ENCODE assay signal across 17 mouse cellular contexts in the genomic region with DNA sequence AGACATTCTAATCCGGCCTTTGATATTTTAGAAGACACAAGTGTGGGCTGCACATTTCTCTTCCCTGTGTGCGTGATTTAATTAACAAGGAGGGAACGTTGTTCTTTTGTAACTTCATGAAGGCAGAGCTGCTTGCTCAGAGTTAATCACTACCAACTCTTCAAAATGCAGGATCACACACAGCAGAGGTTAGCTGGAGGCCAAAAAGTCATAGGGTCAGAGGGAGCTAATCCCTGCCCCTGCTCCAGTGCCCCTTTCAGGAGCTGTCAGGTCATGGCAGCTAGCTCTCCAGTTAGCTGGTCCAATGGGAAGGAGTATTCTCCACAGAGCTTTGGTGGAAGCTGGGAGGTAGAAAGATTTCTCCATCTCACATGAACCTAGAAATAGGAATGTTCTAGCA.
DNase-seq lines count a peak whose midpoint lies in the region; ATAC-seq and TF ChIP-seq lines count a peak whose summit lies in the region.
"Had no signal": no experiment of that assay in that cellular context is flagged by ENCODE, and none has a peak within 500 bp of the region (broad histone marks: within the 10 kb centered on the region; RNA-seq: fewer than 3 reads in every experiment).

No protein-coding gene starts in this region.

- H3K27me3 ChIP-seq in kidney, embryonic 14.5 days (ENCODE audit: control insufficient read depth, insufficient read depth, low read length) = no peaks in the 10 kb centered on the region
- H3K27me3 ChIP-seq in forebrain, postnatal 0 days (ENCODE audit: insufficient read depth, low read length) = no peaks in the 10 kb centered on the region
- no peaks in the 10 kb centered on the region for H3K27me3 ChIP-seq in forebrain, embryonic 12.5 days
- H3K27me3 ChIP-seq: CH12.LX; lung, embryonic 15.5 days; midbrain, embryonic 15.5 days had no signal

- H3K4me2 ChIP-seq in kidney, embryonic 14.5 days (replicated peaks; ENCODE audit: low read depth, low read length) = no peak overlapping the region
- H3K4me2 ChIP-seq in forebrain, postnatal 0 days (ENCODE audit: low read depth) = no peak overlapping the region
- H3K4me2 ChIP-seq in forebrain, embryonic 12.5 days = no peak overlapping the region
- H3K4me2 ChIP-seq: lung, embryonic 15.5 days; midbrain, embryonic 15.5 days had no signal

- H3K4me1 ChIP-seq in kidney, embryonic 14.5 days (ENCODE audit: control insufficient read depth, insufficient read depth, low read length) = peaks cover 9% of the 10 kb centered on the region; the same call in 1 of the 2 replicates
- H3K4me1 ChIP-seq in forebrain, postnatal 0 days (ENCODE audit: insufficient read depth) = no peaks in the 10 kb centered on the region
- H3K4me1 ChIP-seq in forebrain, embryonic 12.5 days = peaks cover 10% of the 10 kb centered on the region
- H3K4me1 ChIP-seq: lung, embryonic 15.5 days; midbrain, embryonic 15.5 days had no signal

- H3K27ac ChIP-seq in kidney, embryonic 14.5 days (ENCODE audit: low read depth, low read length) = peak overlapping the region; percentile 48; the same call in 1 of the 2 replicates
- H3K27ac ChIP-seq in forebrain, postnatal 0 days (ENCODE audit: low read depth, low read length) = no peak overlapping the region
- no peak overlapping the region for H3K27ac ChIP-seq in forebrain, embryonic 12.5 days
- H3K27ac ChIP-seq: gastrocnemius, adult 2 months; lung, embryonic 15.5 days; macrophage; midbrain, embryonic 15.5 days had no signal

- H3K4me3 ChIP-seq in kidney, embryonic 14.5 days (ENCODE audit: low read length) = no peak overlapping the region
- H3K4me3 ChIP-seq in forebrain, postnatal 0 days (ENCODE audit: low read depth, low read length) = no peak overlapping the region
- H3K4me3 ChIP-seq in forebrain, embryonic 12.5 days (replicated peaks) = no peak overlapping the region
- H3K4me3 ChIP-seq: gastrocnemius, adult 2 months; lung, embryonic 15.5 days; midbrain, embryonic 15.5 days had no signal

- peak; percentile 66 for DNase-seq in kidney, adult 11 months
- no peak for DNase-seq in kidney, adult 18-20 months
- DNase-seq in embryo, embryonic 9.5 days (ENCODE audit: extremely low spot score) = peak; percentile 77
- DNase-seq in kidney, postnatal 4 days = peak; percentile 41 to 60
- DNase-seq in forebrain, postnatal 0 days = no peak
- DNase-seq: adrenal gland, adult 2 months; gastrocnemius, adult 2 months; layer of hippocampus, adult 9-11 months; liver; thymus, postnatal 4 days had no signal

- TF ChIP-seq CTCF in forebrain, postnatal 0 days (IDR thresholded peaks at IDR 0.05; ENCODE audit: low read depth) = no peak

- no peak overlapping the region for H3K9ac ChIP-seq in kidney, embryonic 14.5 days (ENCODE audit: low read depth, low read length)
- H3K9ac ChIP-seq in forebrain, postnatal 0 days = no peak overlapping the region
- no peak overlapping the region for H3K9ac ChIP-seq in forebrain, embryonic 12.5 days
- H3K9ac ChIP-seq: lung, embryonic 15.5 days; midbrain, embryonic 15.5 days had no signal

- ATAC-seq in kidney, embryonic 14.5 days (ENCODE audit: low FRiP score, low TSS enrichment) = peak; percentile 68; the same call in 1 of the 2 replicates
- no peak for ATAC-seq in monocyte, adult 5-6 weeks (replicated peaks; ENCODE audit: insufficient number of reproducible peaks, low FRiP score, low TSS enrichment, poor library complexity, severe bottlenecking)
- no peak for ATAC-seq in forebrain, postnatal 0 days
- ATAC-seq in forebrain, embryonic 12.5 days (ENCODE audit: low FRiP score) = no peak
- ATAC-seq: midbrain, embryonic 15.5 days had no signal

- H3K36me3 ChIP-seq in kidney, embryonic 14.5 days (ENCODE audit: control insufficient read depth, insufficient read depth, low read length) = no peaks in the 10 kb centered on the region
- no peaks in the 10 kb centered on the region for H3K36me3 ChIP-seq in forebrain, postnatal 0 days (ENCODE audit: insufficient read depth)
- H3K36me3 ChIP-seq in forebrain, embryonic 12.5 days (replicated peaks) = no peaks in the 10 kb centered on the region
- H3K36me3 ChIP-seq: lung, embryonic 15.5 days; midbrain, embryonic 15.5 days had no signal

- WGBS in kidney, embryonic 14.5 days = 29% methylated on average over 3 of the region's 3 CpGs
- WGBS in forebrain, postnatal 0 days = 29% methylated on average over 3 of the region's 3 CpGs
- WGBS in forebrain, embryonic 12.5 days = 9% methylated on average over 3 of the region's 3 CpGs

- H3K9me3 ChIP-seq in kidney, embryonic 14.5 days (ENCODE audit: control insufficient read depth, low read length) = no peaks in the 10 kb centered on the region
- H3K9me3 ChIP-seq in forebrain, postnatal 0 days (ENCODE audit: low read length) = no peaks in the 10 kb centered on the region
- H3K9me3 ChIP-seq in forebrain, embryonic 12.5 days = no peaks in the 10 kb centered on the region
- H3K9me3 ChIP-seq: lung, embryonic 15.5 days; midbrain, embryonic 15.5 days had no signal

Comparison
In these comparisons a context has a peak if more than half of its experiments do, and no peak if none do; other contexts are left out.
1. DNase-seq: peak in kidney, adult 11 months (single experiment), embryo, embryonic 9.5 days (single experiment) and kidney, postnatal 4 days (2 of 2); none in kidney, adult 18-20 months (single experiment) and forebrain, postnatal 0 days (single experiment).